Mouse (Mus musculus): Measurements from ENCODE around the gene Fam89b.

Gene Fam89b

DNA sequence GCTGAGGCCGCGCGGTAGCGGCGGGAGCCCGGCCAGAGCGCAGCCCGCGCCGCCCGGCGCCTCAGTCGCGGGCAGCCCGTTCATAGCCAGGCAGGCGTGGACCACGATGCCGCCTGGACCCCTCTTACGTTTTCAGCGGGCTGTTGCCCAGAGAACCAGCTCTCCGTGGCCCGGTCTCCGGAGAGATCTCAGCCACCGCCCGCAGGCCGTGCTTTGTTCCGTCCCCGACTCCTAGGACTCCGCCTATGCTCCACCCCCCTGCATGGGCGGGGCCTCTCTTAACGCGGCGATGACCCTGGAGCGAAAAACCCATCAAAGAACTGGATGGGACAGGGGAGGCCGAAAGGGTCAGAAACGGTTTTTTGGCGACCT lies at the start of gene Fam89b:
TSS of gene Fam89b (minus strand) at position 210 of the 372 bp plus-strand sequence.
- DNase-seq (ENCODE audit: low spot score in 2 of 2) = peak; percentile 91

DNA sequence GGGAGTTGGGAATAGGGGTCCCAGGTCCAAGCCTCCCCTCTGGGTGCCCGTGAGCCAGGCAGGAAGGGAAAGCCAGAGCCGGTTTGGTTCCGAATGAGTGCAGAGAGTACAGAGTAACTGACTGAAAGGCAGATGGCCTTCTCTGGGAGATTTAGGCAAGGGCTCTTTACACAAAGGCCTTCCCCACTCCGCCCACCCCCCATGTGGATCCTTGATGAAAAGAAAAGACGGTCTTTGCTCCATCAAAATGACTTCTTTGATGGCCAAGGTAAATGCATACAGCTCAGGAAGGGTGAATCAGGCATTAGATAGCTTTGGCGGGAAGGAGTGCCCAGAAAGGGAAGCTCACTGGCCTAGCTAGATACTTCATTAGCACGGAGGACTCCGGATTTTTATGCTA lies 48.9 kb upstream of the Fam89b start:
- DNase-seq (ENCODE audit: low spot score in 2 of 2) = no peak

DNA sequence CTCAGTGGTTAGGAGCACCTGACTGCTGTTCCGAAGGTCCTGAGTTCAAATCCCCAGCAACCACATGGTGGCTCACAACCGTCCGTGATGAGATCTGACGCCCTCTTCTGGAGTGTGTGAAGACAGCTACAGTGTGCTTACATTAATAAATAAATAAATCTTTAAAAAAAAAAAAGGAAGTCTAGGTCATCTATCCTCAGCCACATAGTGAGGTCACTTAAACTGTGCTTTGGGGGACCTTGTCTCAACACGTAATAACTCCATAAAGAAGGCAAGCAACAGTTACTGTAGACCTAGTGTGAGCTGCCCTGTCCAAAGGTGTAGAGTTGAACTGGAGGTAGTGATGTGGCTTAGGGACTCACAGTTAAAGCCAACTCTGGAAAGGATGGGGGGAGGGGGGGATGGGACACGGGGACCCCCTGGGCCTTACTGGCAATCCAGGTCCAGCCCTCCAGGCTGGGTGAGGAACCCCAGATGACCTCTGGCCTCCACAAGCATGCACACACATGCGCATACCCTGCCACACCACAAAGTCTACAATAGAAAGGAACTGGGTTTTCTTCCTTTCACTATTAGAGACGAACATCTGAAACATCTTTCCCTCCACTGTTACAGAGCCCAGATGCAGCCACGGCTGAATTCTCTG lies 48.1 kb upstream of the Fam89b start:
- no peak for DNase-seq (ENCODE audit: low spot score in 2 of 2)

DNA sequence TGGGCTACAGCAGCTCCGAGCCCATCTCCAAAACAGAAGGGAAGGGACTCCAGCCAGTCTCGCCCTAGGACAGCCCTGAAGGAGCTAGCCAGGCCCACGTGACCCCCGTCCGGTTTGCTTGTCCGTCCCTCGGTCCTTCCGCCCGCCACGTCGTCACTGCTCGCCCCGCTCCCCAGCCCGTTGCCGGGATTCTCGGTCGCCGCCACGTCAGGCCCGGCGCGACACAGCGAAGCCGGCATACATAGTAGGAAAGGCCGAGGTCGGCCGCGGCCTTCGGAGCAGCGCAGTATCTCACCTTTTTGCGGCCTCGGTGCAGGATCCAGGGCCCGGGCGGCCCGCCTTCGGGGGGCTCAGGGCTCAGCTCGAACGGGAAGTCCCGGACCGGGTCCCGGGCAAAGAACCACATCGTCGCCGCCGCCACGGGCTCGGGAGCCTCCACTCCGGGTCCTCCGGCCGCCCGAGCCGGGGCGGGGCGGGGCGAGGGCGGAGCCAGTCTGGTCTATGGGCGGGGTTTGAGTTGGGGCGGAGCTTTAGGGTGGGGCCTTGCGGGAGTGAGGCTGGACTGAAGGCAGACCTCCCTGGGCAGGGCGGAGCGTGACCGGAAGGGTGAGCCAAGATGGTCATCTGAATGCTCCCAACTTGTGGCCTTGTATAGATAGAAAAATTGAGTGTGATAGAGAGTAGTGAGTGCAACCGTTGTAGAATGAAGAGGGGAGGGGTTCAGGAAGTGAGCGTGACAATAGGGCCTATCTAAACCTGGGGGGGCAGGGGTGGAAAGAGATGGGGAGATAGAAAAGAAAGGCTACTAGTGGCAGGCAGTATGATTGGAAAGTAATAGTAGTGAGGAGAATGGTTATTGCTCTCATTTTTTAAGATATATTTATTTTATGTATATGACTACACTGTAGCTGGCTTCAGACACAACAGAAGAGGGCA lies 41.7 kb upstream of the Fam89b start, which contains the start of gene Scyl1:
TSS of gene Scyl1 (minus strand) at position 495 of the 936 bp plus-strand sequence.
- DNase-seq (ENCODE audit: low spot score in 2 of 2) = peak; percentile 93 to 94

DNA sequence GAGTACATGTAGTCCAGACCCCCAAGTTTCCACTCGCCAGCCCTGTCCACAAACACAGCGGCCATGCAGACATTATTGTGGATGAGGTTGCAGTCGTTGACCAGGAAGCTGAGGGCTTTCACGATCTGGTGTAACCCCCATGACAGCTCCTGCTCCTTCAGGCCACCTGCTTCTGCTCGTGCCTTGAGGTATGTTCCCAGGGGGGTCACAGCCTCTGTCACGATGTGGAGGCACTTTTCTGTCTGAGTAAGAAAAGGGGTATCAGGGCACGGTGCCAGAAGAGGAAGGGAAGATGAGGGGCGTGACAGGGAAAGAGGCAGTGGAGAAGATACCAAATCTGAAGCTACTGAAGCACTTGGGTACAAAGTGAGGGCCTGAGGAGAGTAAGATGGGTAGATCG lies 40.9 kb upstream of the Fam89b start:
- no peak for DNase-seq (ENCODE audit: low spot score in 2 of 2)

DNA sequence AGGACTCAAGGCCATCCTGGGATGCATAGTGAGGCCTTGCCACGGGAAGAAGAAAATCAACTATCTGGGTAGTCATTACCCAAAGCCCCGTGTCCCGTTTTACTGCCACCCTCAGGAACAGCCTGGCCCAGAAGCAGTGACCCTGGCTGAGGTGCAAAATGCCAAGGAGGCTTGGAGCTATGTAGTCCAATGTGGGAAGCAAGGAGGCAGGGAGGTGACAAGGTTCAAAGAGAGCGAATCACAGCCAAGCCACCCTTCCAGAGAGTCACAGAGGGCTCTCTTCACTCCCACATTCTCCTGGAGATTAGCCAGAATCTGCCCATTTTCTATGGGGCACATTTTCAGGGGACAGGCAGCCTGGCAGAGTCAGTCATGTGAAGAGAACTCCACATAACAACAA lies 37.8 kb upstream of the Fam89b start:
- DNase-seq (ENCODE audit: low spot score in 2 of 2) = no peak

DNA sequence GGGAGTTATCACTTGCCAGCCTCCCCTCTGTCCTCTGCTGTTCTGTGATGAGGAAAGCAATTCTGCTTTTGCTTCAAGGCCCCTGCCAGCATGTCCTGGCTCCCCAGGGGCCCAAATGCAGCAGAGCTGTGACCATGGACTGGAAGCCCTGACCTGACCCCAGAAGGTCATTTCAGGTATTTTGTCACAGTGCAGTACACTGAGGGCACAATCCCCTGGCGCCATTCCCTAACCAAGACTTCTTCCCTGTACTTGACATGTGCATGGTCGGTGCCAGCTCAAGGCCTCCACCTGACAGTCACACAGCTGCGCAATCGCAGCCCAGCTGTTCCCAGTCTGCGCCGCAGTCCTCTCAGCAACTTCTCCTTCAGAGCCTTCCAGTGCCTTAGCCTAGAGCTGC lies 33.7 kb upstream of the Fam89b start:
- no peak for DNase-seq (ENCODE audit: low spot score in 2 of 2)

DNA sequence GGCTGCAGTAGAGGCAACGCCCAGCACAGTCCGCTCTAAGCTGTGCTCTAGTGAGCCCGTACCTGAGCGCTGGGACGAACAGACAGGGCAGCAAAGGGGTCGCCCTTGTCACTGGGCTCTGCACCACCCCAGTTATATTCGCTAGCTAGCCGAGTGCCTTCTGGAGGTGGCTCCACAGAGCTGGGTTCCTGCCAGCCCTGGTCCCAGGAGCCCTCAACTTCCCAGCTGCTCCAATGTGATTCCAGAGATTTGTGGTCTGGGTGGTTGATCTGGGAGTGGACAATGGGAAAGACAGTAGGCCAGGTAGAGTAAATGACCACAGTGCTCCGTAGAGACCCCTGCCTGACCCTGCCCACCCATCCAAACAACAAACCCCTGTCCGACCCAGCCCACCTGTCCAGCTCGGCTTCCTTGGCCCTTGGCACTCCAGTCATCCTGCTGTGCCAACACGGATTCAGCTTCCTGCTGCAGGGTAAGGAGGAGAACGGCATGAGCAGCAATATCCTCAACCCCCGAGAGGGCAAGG lies 29.5 kb upstream of the Fam89b start:
- DNase-seq (ENCODE audit: low spot score in 2 of 2) = no peak

DNA sequence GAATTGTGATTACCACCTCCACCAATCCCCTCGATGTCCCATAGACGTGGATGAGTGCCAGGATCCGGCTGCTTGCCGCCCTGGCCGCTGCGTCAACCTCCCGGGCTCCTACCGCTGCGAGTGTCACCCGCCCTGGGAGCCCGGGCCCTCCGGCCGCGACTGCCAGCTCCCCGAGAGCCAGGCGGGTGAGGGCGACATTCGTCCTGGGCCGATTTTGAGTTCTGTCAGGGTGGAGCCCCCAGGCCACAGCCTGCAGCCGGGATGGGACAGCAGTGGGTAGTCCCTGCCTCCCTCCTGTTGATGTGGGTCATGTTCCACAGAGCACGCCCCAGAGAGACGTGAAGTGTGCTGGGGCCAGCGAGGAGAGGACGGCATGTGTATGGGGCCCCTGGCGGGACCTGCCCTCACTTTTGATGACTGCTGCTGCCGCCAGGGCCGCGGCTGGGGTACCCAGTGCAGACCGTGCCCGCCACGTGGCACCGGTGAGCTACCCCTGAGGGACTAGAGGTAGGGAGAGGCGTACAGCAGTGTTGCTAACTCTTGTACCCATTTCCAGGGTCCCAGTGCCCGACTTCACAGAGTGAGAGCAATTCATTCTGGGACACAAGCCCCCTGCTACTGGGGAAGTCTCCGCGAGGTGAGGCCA lies 27.7 kb upstream of the Fam89b start:
- DNase-seq (ENCODE audit: low spot score in 2 of 2) = no peak

DNA sequence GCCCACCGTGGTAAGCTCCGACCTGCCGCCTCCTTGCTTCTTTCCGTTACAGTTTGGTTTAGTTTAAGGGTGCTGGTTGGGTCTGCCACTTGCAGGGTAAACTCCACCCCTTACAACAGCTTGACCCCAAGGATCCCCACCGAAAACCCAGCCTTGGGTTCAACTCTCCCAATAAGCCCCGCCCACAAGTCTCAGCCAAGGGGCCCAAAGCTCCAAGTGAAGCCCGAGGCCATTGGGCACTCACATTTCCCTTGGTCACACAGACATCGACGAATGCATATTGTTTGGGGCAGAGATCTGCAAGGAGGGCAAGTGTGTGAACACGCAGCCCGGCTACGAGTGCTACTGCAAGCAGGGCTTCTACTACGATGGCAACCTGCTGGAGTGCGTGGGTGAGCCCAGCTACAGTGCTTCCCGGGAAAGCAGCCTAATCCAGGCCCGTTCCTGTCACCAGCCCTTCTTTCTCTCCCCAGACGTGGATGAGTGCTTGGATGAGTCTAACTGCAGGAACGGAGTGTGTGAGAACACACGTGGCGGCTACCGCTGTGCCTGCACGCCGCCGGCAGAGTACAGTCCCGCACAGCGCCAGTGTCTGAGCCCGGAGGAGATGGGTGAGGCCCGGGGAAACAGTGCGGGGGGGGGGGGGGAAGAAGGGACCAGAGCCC lies 27.0 kb upstream of the Fam89b start:
- DNase-seq (ENCODE audit: low spot score in 2 of 2) = peak; percentile 88 to 93

DNA sequence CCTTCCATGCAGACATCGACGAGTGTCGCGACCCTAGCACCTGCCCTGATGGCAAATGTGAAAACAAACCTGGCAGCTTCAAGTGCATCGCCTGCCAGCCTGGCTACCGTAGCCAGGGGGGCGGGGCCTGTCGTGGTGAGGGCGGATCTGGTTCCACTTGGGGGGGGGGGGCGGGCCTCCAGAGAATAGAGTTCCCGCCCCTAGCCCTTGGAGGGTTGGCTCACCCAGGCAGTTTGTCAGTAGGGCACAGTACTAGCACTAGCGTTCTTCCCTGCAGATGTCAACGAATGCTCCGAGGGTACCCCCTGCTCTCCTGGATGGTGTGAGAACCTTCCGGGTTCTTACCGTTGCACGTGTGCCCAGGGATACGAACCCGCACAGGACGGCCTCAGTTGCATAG lies 22.3 kb upstream of the Fam89b start:
- no peak for DNase-seq (ENCODE audit: low spot score in 2 of 2)

DNA sequence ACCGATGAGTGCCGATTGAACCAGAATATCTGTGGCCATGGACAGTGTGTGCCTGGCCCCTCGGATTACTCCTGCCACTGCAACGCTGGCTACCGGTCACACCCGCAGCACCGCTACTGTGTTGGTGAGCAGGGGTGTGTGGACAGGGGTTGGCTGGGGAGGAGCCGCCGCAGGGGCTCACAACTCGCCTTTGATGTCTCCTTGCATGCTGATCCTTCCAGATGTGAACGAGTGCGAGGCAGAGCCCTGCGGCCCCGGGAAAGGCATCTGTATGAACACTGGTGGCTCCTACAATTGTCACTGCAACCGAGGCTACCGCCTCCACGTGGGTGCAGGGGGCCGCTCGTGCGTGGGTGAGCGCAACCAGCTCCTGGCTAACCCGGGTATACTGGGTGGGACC lies 21.5 kb upstream of the Fam89b start:
- DNase-seq (ENCODE audit: low spot score in 2 of 2) = no peak

DNA sequence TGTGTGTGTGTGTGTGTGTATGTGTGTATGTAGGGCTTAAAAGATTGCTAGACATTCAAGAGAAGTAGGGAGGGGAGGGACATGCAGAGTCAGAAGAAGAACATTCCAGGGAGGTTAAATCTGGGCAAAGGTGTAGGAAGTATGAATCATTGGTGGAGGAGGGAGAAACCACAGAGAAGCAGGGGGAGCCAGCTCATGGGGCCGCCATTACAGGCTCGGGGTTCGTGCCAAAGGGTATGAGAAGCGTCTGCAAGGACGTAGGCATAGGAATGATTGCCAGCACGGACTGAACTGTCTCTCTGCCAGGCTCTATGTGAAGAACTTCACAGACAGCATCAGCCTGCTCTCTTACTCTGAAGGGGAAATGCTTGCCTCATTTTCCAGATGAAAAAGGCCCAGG lies 20.0 kb upstream of the Fam89b start:
- DNase-seq (ENCODE audit: low spot score in 2 of 2) = no peak

DNA sequence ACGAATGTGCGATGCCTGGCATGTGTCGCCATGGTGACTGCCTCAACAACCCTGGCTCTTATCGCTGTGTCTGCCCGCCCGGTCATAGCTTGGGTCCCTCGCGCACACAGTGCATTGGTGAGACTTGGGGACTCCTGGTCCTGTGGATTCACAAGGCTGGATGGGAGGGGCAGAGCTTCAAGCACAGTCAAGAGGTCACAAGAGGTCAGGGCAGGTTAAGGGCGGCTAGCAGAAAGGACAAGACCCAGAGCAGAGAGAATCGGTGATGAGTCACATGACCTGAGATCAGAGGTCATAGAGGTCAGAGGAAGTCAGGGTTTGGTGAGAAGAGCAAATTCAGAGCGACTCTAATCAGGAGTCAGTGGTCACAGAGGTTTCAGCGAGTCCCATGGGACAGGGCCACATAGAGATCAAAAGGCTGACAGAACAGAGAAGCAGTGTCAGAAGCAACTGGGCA lies 17.5 kb upstream of the Fam89b start:
- no peak for DNase-seq (ENCODE audit: low spot score in 2 of 2)

DNA sequence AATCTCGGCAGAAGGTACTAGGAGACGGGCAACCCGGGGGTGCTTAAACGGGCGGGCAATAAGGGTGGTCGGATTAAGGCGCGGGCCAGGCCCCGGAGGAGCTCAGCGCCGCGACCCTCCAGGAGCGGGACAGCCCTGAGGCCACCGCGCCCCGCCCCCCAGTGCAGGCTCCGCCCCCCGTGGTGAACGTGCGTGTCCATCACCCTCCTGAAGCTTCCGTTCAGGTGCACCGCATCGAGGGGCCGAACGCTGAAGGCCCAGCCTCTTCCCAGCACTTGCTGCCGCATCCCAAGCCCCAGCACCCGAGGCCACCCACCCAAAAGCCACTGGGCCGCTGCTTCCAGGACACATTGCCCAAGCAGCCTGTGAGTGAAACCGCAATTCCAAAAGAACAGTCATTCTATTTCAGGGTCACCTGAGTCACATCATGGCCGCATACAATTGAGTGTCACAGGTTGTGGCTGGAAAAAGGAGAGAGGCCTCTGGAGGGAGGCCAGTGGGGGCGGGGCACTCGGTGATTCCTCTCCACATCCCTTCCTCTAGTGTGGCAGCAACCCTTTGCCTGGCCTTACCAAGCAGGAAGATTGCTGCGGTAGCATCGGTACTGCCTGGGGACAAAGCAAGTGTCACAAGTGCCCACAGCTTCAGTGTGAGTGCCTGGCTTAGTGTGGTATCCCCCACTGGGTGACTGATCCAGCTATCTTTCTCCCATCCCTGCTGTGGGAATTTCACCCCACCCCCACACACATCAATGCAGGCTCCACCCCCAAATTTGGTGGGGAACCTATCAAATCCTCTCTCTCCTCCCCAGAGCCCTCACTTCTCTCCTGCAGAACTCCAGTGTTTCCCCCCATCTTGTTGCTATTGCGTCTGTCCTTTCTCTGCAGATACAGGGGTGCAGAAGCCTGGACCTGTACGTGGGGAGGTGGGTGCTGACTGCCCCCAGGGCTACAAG lies 16.6 kb upstream of the Fam89b start:
- DNase-seq (ENCODE audit: low spot score in 2 of 2) = no peak

DNA sequence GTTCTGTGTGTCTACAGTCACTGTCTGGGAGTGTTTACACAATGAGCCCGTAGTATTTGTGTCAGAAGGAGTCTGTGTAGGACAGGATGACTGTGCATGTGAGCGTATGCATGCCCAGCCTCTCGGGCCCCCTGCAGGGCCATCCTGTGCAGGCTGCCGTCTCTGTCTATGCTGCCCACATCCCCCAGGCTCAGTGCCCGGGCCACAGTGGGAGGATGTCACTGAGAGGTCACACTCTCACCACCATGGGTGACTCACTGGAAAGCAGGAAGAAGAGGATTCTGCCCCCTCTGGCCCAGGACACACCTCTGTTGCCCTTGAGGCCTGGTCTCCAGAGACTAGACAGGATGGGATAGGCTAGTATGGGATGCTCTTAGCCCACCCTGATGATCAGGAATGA lies 14.1 kb upstream of the Fam89b start:
- DNase-seq (ENCODE audit: low spot score in 2 of 2) = no peak

DNA sequence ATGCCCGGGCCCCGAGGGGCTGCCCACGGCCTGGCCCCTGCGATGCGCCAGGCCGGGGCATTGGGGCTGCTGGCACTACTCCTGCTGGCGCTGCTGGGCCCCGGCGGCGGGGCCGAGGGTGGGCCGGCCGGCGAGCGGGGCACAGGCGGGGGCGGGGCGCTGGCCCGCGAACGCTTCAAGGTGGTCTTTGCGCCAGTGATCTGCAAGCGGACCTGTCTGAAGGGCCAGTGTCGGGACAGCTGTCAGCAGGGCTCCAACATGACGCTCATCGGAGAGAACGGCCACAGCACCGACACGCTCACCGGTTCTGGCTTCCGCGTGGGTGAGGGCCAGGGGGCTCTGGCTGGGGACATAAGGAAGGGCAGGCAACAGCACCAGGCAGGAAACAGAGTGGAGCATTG lies 12.8 kb upstream of the Fam89b start:
- no peak for DNase-seq (ENCODE audit: low spot score in 2 of 2)

DNA sequence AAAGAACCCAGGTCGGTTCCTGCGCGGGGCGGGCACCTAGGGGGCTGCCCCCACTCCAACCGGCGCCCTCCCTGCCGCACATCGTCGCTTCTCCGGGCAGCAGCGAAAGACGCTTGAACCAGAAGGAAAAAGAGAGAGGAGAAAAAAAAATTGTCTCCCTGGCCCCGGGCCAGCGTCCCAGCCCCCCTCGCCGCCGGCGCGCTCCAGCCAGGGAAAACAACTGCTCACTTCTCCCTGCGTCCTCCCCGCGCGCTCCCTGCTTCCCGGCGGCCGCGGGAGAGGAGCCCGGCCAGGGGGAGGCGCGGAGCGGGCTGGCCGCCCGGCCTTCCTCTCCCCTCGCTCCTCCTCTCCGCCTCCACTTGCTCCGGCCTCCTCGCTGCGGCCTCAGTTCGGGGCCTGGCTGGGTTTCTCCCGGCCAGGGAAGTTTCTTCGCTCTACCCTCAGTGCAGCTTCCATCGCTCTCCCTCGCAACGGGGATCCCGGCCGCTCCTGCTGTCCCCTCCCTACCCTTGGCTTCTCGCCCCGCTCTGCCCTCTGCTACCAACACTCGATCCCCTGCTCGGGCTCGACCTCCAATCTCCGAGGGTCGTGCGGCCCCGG lies 12.3 kb upstream of the Fam89b start:
- peak; percentile 85 to 86 for DNase-seq (ENCODE audit: low spot score in 2 of 2)

DNA sequence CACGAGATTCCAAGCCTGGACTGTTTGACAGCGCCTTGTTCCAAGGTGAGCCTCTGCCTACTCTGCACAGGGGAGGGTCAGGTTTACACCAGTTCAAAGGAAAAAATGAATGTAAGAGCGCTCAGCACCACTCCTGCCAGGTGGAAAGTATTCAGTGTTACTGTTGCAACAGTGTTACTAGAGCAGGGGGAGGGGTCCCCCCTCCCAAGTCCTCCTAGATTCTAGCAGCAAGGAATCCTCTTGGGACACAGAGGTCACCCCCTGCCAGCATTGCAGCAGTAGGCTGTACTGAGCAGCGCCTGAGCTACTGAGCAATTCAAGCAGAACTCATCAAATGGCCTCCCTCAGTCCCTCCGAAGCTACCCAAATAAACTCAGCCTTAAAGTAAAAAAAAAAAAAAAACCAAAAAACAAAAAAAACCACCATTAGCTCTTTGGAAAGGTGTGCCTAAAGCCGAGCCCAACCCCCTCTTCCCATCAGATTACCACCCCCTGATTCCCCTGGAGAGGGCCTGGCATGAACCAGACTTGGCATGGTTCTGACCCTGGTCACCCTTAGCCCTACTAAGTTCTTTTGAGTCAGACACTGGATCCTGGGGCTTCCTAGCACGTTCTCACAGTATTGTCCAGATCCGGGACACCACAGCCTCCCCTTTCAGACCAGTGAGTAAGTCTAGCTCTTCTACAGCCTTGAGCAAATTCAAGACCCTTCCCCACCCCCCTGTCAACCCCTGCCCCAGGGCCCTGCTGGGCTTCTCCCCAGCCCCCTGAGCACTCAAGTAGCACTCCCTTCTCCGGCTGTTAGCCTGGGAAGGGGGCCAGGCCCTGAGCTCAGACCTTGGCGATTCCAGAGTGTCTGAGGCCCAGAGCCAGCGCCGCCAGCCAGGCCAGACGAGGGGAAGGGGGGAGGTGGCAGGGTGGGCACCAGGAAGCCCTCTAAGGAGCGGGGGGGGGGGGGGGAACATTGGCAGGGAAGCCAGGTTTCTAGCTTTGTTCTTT lies 11.2 kb upstream of the Fam89b start, which contains the start of gene Ltbp3:
TSS of gene Ltbp3 (plus strand) at position 585 of the 998 bp plus-strand sequence.
- peak; percentile 85 for DNase-seq (ENCODE audit: low spot score in 2 of 2)
